Mouse (Mus musculus) heart, adult 2 months (tissue): Measurements from ENCODE around the gene Epgn. TPM values are rescaled to one million over a fixed set of nuclear protein-coding genes. Genes with fewer than 3 reads are reported as not detected.

Experiments
- DNase-seq, 2 experiments: peaks; one replicate each; pipeline ENCODE4 v3.0.0; 2021
- H3K27ac ChIP-seq: fragments of 200-600 bp; 2 replicates; pipeline ENCODE4 v1.8.1; 2022
- H3K27me3 ChIP-seq: fragments of 200-500 bp; 2 replicates; pipeline ENCODE4 v1.6.1; 2012; ENCODE audit warnings: mild to moderate bottlenecking, low read length, inconsistent platforms, mixed read lengths; ENCODE audit not compliant: control insufficient read depth, insufficient read depth
- H3K36me3 ChIP-seq: fragments of 200-500 bp; 2 replicates; pipeline ENCODE4 v1.6.1; 2012; ENCODE audit warnings: low read length, inconsistent platforms; ENCODE audit not compliant: control insufficient read depth, insufficient read depth
- H3K4me1 ChIP-seq: fragments of 200-500 bp; 2 replicates; pipeline ENCODE4 v1.6.1; 2011; ENCODE audit warnings: low read length; ENCODE audit not compliant: control insufficient read depth, insufficient read depth
- H3K4me3 ChIP-seq: fragments of 200-600 bp; 2 replicates; pipeline ENCODE4 v1.8.1; 2022
- H3K79me2 ChIP-seq: fragments of 200-500 bp; replicated peaks from 2 replicates; pipeline ENCODE4 v1.6.1; 2012; ENCODE audit warnings: mild to moderate bottlenecking, inconsistent platforms, low read length, moderate library complexity, mixed read lengths; ENCODE audit not compliant: control insufficient read depth, insufficient read depth
- H3K9ac ChIP-seq: fragments of 200-500 bp; 2 replicates; pipeline ENCODE4 v1.6.1; 2012; ENCODE audit warnings: low read depth, mild to moderate bottlenecking, control low read depth, inconsistent platforms, low read length, mixed read lengths
- CTCF ChIP-seq: fragments of 200-600 bp; IDR thresholded peaks from 2 replicates; pipeline ENCODE4 v1.8.1; 2022; ENCODE audit warnings: antibody characterized with exemption, mild to moderate bottlenecking, moderate library complexity
- EP300 ChIP-seq: fragments of 200-500 bp; IDR thresholded peaks from 2 replicates; pipeline ENCODE4 v1.6.1; 2011; ENCODE audit warnings: low read depth, low read length, control low read depth; ENCODE audit not compliant: insufficient read depth
- POLR2A ChIP-seq: fragments of 200-500 bp; IDR thresholded peaks from 2 replicates; pipeline ENCODE4 v1.6.1; 2011; ENCODE audit warnings: mild to moderate bottlenecking, low read depth, low read length, control low read depth; ENCODE audit not compliant: insufficient read depth
- WGBS: fragments of 180-500 bp; shearing (Covaris S2); methylation state at CpG from one replicate; pipeline ENCODE4 v1.1.7; 2018; 5-methylcytosine and 5-hydroxymethylcytosine counted together
- intact Hi-C: fragments of 180-260 bp; cut with DNase I; formaldehyde crosslinking; loops from one replicate; pipeline ENCODE4 v1.15.1; 2025
- polyA plus RNA-seq: library from polyadenylated mRNA; depleted of rRNA; stranded (reverse); fragments of >200 nt; gene quantifications from 2 replicates; pipeline ENCODE4 v1.2.3, GENCODE M21; 2012; rRNA removed
- total RNA-seq, 2 experiments: library from RNA; stranded (reverse); gene quantifications; 2 replicates each; pipeline ENCODE4 v1.2.3; 2021

The Epgn gene
- total and polyA plus RNA-seq, 3 experiments: 0.06 to 0.50 (median 0.30) TPM

- Histone ChIP-seq H3K4me3 (no peak overlapping the region), H3K27ac (no peak overlapping the region), H3K4me1 (no peaks in the 10 kb centered on the region), H3K9ac (no peak overlapping the region), H3K27me3 (no peaks in the 10 kb centered on the region; the same call in 1 of the 2 replicates), H3K36me3 (no peaks in the 10 kb centered on the region), H3K79me2 (no peaks in the 10 kb centered on the region)
- 24% methylated on average over 8 of the region's 8 CpGs for WGBS
- intact Hi-C loops: no loop called here
- peak; percentile 6 to 16 for DNase-seq
- no peak for TF ChIP-seq CTCF
- TF ChIP-seq EP300: no peak
- TF ChIP-seq POLR2A: no peak
These were observed 46.8 kb downstream of the Epgn start for GRCm38 (mm10) chr5:91074026-91074425.

GRCm38 (mm10) chr5:91074450-91074950 is 47.2 kb downstream of the Epgn start, which contains the start of gene Ereg:
TSS of gene Ereg (plus strand) at chr5:91074622.
- H3K27me3 ChIP-seq: no peaks in the 10 kb centered on the region; the same call in 1 of the 2 replicates
- no peak within 1 kb of the TSS for H3K9ac ChIP-seq
- no peaks in the 10 kb centered on the region for H3K79me2 ChIP-seq
- TF ChIP-seq EP300: no peak
- no peak for TF ChIP-seq POLR2A
- TF ChIP-seq CTCF: no peak
- WGBS: 2% methylated on average over 25 of the region's 25 CpGs
- no peak within 1 kb of the TSS for H3K4me3 ChIP-seq
- H3K27ac ChIP-seq: no peak within 1 kb of the TSS
- no peaks in the 10 kb centered on the region for H3K36me3 ChIP-seq
- intact Hi-C loops: no loop called here
- no peaks in the 10 kb centered on the region for H3K4me1 ChIP-seq
- DNase-seq: peak; percentile 4 to 18

- intact Hi-C loops: no loop called here
- no peak for DNase-seq
- TF ChIP-seq CTCF: no peak
- no peak for TF ChIP-seq EP300
- TF ChIP-seq POLR2A: no peak
- Histone ChIP-seq H3K4me3 (no peak overlapping the region), H3K4me1 (no peaks in the 10 kb centered on the region), H3K27ac (no peak overlapping the region), H3K9ac (no peak overlapping the region), H3K27me3 (no peaks in the 10 kb centered on the region; the same call in 1 of the 2 replicates), H3K36me3 (no peaks in the 10 kb centered on the region), H3K79me2 (no peaks in the 10 kb centered on the region)
- WGBS: 60% methylated on average over 1 of the region's 1 CpGs
These were observed 47.8 kb downstream of the Epgn start for GRCm38 (mm10) chr5:91075021-91075420.

GRCm38 (mm10) chr5:91083016-91083415 is 55.8 kb downstream of the Epgn start:
- Histone ChIP-seq H3K36me3 (no peaks in the 10 kb centered on the region), H3K27me3 (no peaks in the 10 kb centered on the region), H3K4me3 (no peak overlapping the region), H3K79me2 (no peaks in the 10 kb centered on the region), H3K9ac (no peak overlapping the region), H3K27ac (no peak overlapping the region), H3K4me1 (no peaks in the 10 kb centered on the region)
- intact Hi-C loops: loop anchor here (10.0 kb wide), 1 partner anchor 182 kb away; no protein-coding TSS in a partner anchor
- WGBS: 22% methylated on average over 5 of the region's 5 CpGs
- TF ChIP-seq POLR2A (no peak), EP300 (no peak), CTCF (no peak)
- DNase-seq: no peak

Other genes starting within 250 kb of the Epgn start
- gene Cxcl3, start 241.4 kb upstream of the Epgn start, total RNA-seq: not detected
- not detected in 2 replicates for gene Cxcl3, start 241.4 kb upstream of the Epgn start, polyA plus RNA-seq
- gene Cxcl15, start 232.9 kb upstream of the Epgn start, total RNA-seq: not detected
- 1.00 TPM in 1 of 2 replicates, not detected in the other for gene Cxcl15, start 232.9 kb upstream of the Epgn start, polyA plus RNA-seq
- gene Cxcl1, start 136.2 kb upstream of the Epgn start, total RNA-seq: 1 to 10 TPM in 1 of 2 experiments, under 1 TPM in 1; 0.48 to 1.0 TPM
- gene Cxcl1, start 136.2 kb upstream of the Epgn start, polyA plus RNA-seq: 2.0 and 2.8 TPM in 2 replicates
- gene Cxcl2, start 123.6 kb upstream of the Epgn start, total RNA-seq: not detected
- gene Cxcl2, start 123.6 kb upstream of the Epgn start, polyA plus RNA-seq: 0.35 and 0.84 TPM in 2 replicates
- gene Mthfd2l, start 96.3 kb upstream of the Epgn start, total RNA-seq: 1 to 10 TPM; 9.1 to 9.8 TPM
- 8.4 and 8.7 TPM in 2 replicates for gene Mthfd2l, start 96.3 kb upstream of the Epgn start, polyA plus RNA-seq
- gene Ereg, start 47.2 kb downstream of the Epgn start, total RNA-seq: under 1 TPM; 0.07 to 0.08 TPM
- gene Ereg, start 47.2 kb downstream of the Epgn start, polyA plus RNA-seq: 0.04 and 0.06 TPM in 2 replicates
- gene Areg, start 112.1 kb downstream of the Epgn start, total RNA-seq: not detected
- gene Areg, start 112.1 kb downstream of the Epgn start, polyA plus RNA-seq: not detected in 2 replicates